Mouse (Mus musculus): ENCODE measurements around the gene Ift27. TPM values are rescaled to one million over a fixed set of nuclear protein-coding genes. Genes with fewer than 3 reads are reported as not detected.

The Ift27 gene
- polyA plus RNA-seq, 1 experiment from 2014 or later, result 105 TPM

DNA sequence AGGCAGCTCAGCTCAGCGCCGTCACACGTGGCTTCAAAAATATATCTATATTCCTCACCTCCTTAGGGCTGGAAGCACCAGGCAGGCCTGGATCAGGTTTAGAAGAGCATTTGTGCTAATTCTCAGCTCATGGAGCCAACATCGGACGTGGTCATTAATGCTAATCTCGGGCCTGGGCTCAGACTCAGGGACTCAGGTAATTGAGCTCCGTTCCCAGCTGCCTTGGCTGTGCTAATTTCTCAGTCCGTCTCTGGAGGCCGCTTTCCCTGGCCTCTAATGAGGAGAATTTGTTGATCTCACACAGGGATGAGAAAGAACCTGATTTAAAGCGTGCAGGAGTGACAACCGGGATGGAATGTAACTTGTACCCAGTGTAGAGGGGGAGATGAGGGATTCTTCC, 9.4 kb downstream of the Ift27 start:
- Histone ChIP-seq H3K9ac (ENCODE audit: low read depth, low read length) (no peak overlapping the region), H3K36me3 (ENCODE audit: control insufficient read depth, insufficient read depth, low read length) (peaks cover 15% of the 10 kb centered on the region; the same call in 1 of the 2 replicates), H3K4me2 (replicated peaks; ENCODE audit: low read depth, low read length) (no peak overlapping the region), H3K4me3 (ENCODE audit: low read length) (no peak overlapping the region), H3K27ac (ENCODE audit: low read depth, low read length) (no peak overlapping the region), H3K9me3 (ENCODE audit: control insufficient read depth, low read length) (no peaks in the 10 kb centered on the region), H3K27me3 (ENCODE audit: control insufficient read depth, insufficient read depth, low read length) (no peaks in the 10 kb centered on the region), H3K4me1 (ENCODE audit: control insufficient read depth, insufficient read depth, low read length) (no peaks in the 10 kb centered on the region)
- ATAC-seq (ENCODE audit: low FRiP score, low TSS enrichment), result no peak
- WGBS, result 89% methylated on average over 11 of the region's 11 CpGs

GRCm38 (mm10) chr15:78161946-78162345, 12.0 kb downstream of the Ift27 start:
- H3K4me3 ChIP-seq (ENCODE audit: low read length), result no peak overlapping the region
- H3K4me2 ChIP-seq (replicated peaks; ENCODE audit: low read depth, low read length), result no peak overlapping the region
- no peak overlapping the region for H3K27ac ChIP-seq (ENCODE audit: low read depth, low read length)
- 59% methylated on average over 9 of the region's 9 CpGs for WGBS
- H3K27me3 ChIP-seq (ENCODE audit: control insufficient read depth, insufficient read depth, low read length), result no peaks in the 10 kb centered on the region
- no peak for ATAC-seq (ENCODE audit: low FRiP score, low TSS enrichment)
- H3K36me3 ChIP-seq (ENCODE audit: control insufficient read depth, insufficient read depth, low read length), result peaks cover 15% of the 10 kb centered on the region; the same call in 1 of the 2 replicates
- H3K4me1 ChIP-seq (ENCODE audit: control insufficient read depth, insufficient read depth, low read length), result no peaks in the 10 kb centered on the region
- no peaks in the 10 kb centered on the region for H3K9me3 ChIP-seq (ENCODE audit: control insufficient read depth, low read length)
- no peak overlapping the region for H3K9ac ChIP-seq (ENCODE audit: low read depth, low read length)

DNA sequence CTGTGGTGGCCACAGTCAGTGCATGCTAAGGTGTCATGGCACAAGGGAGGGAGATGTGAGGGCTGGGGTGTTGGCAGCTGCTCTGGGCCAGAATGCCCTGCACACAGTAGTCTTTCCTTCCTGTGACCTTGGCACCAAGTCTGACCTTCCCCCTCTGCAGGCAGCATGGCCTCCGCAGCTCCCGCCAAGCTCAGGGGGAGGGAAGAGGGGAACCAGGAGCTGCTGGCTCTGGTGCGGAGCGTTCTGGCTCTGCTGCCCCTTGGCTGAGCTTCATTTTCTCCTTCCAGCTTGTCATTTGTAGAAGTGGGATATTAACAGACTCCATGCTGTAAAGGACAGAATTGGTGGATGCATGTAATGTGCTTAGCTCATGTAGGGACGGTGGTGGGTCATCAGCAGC, 15.6 kb downstream of the Ift27 start:
- no peak for ATAC-seq (ENCODE audit: low FRiP score, low TSS enrichment)
- no peak overlapping the region for H3K4me2 ChIP-seq (replicated peaks; ENCODE audit: low read depth, low read length)
- H3K27ac ChIP-seq (ENCODE audit: low read depth, low read length), result no peak overlapping the region
- H3K27me3 ChIP-seq (ENCODE audit: control insufficient read depth, insufficient read depth, low read length), result no peaks in the 10 kb centered on the region
- H3K36me3 ChIP-seq (ENCODE audit: control insufficient read depth, insufficient read depth, low read length), result peaks cover 2% of the 10 kb centered on the region; the same call in 1 of the 2 replicates
- no peak overlapping the region for H3K4me3 ChIP-seq (ENCODE audit: low read length)
- H3K4me1 ChIP-seq (ENCODE audit: control insufficient read depth, insufficient read depth, low read length), result no peaks in the 10 kb centered on the region
- H3K9me3 ChIP-seq (ENCODE audit: control insufficient read depth, low read length), result no peaks in the 10 kb centered on the region
- H3K9ac ChIP-seq (ENCODE audit: low read depth, low read length), result no peak overlapping the region
- WGBS, result 65% methylated on average over 4 of the region's 5 CpGs

- H3K4me2 ChIP-seq (replicated peaks; ENCODE audit: low read depth, low read length), result no peak overlapping the region
- H3K27me3 ChIP-seq (ENCODE audit: control insufficient read depth, insufficient read depth, low read length), result no peaks in the 10 kb centered on the region
- no peak overlapping the region for H3K4me3 ChIP-seq (ENCODE audit: low read length)
- no peak overlapping the region for H3K27ac ChIP-seq (ENCODE audit: low read depth, low read length)
- H3K36me3 ChIP-seq (ENCODE audit: control insufficient read depth, insufficient read depth, low read length), result no peaks in the 10 kb centered on the region
- H3K9me3 ChIP-seq (ENCODE audit: control insufficient read depth, low read length), result no peaks in the 10 kb centered on the region
- no peaks in the 10 kb centered on the region for H3K4me1 ChIP-seq (ENCODE audit: control insufficient read depth, insufficient read depth, low read length)
- no peak overlapping the region for H3K9ac ChIP-seq (ENCODE audit: low read depth, low read length)
- ATAC-seq (ENCODE audit: low FRiP score, low TSS enrichment), result no peak
- WGBS, result 74% methylated on average over 4 of the region's 4 CpGs
Observed at GRCm38 (mm10) chr15:78157824-78158223, 16.1 kb downstream of the Ift27 start.

- no peaks in the 10 kb centered on the region for H3K36me3 ChIP-seq (ENCODE audit: control insufficient read depth, insufficient read depth, low read length)
- H3K4me3 ChIP-seq (ENCODE audit: low read length), result no peak overlapping the region
- H3K9ac ChIP-seq (ENCODE audit: low read depth, low read length), result no peak overlapping the region
- H3K4me1 ChIP-seq (ENCODE audit: control insufficient read depth, insufficient read depth, low read length), result no peaks in the 10 kb centered on the region
- no peak for ATAC-seq (ENCODE audit: low FRiP score, low TSS enrichment)
- H3K27me3 ChIP-seq (ENCODE audit: control insufficient read depth, insufficient read depth, low read length), result no peaks in the 10 kb centered on the region
- no peak overlapping the region for H3K27ac ChIP-seq (ENCODE audit: low read depth, low read length)
- no peaks in the 10 kb centered on the region for H3K9me3 ChIP-seq (ENCODE audit: control insufficient read depth, low read length)
- 87% methylated on average over 8 of the region's 8 CpGs for WGBS
- no peak overlapping the region for H3K4me2 ChIP-seq (replicated peaks; ENCODE audit: low read depth, low read length)
Observed at GRCm38 (mm10) chr15:78157330-78157729, 16.6 kb downstream of the Ift27 start.

DNA sequence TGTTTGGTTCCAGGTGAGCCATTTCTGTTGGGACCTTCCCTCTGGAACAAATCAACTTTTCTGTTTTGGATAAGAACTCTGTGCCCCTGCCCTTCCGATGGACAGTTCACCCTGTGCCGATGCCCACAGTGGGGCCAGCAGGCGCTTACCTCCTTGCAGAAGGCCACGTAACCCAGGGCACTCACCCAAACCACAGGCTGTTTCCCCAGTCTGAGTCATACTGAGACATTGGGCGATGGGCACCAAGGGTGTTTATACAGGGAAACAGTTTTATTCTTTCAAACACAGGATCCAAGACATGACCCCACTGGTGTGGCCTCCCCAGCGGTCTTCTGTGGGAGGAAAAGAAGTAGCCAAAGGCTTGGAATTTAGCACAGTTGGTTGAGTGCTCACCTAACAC, 18.5 kb downstream of the Ift27 start:
- WGBS, result 88% methylated on average over 6 of the region's 6 CpGs
- no peaks in the 10 kb centered on the region for H3K36me3 ChIP-seq (ENCODE audit: control insufficient read depth, insufficient read depth, low read length)
- no peaks in the 10 kb centered on the region for H3K27me3 ChIP-seq (ENCODE audit: control insufficient read depth, insufficient read depth, low read length)
- H3K4me3 ChIP-seq (ENCODE audit: low read length), result no peak overlapping the region
- no peak overlapping the region for H3K4me2 ChIP-seq (replicated peaks; ENCODE audit: low read depth, low read length)
- H3K27ac ChIP-seq (ENCODE audit: low read depth, low read length), result no peak overlapping the region
- H3K9me3 ChIP-seq (ENCODE audit: control insufficient read depth, low read length), result no peaks in the 10 kb centered on the region
- H3K9ac ChIP-seq (ENCODE audit: low read depth, low read length), result no peak overlapping the region
- ATAC-seq (ENCODE audit: low FRiP score, low TSS enrichment), result no peak
- H3K4me1 ChIP-seq (ENCODE audit: control insufficient read depth, insufficient read depth, low read length), result no peaks in the 10 kb centered on the region

GRCm38 (mm10) chr15:78153045-78153775, 20.7 kb downstream of the Ift27 start:
- Histone ChIP-seq H3K4me1 (ENCODE audit: control insufficient read depth, insufficient read depth, low read length) (no peaks in the 10 kb centered on the region), H3K9ac (ENCODE audit: low read depth, low read length) (no peak overlapping the region)
- 58% methylated on average over 11 of the region's 11 CpGs for WGBS

DNA sequence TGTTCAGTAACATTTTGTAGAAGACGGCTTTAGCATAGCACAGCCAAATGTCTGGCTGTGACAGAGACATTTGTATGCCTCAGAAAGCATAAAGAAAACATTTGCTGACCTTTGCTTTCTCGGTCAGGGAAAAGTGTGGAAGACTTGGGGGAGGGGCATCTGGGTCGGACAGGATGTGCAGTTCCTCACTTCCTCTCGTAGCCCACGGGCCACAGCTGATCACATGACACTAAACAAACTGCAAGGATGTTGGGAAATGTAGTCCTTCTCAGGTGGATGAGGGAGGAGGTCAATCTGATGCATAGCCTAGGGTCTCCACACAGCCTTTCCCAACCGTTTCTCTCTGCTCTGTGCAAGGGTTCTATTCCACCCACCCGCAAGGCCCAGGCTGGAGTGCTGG, 25.3 kb downstream of the Ift27 start:
- ATAC-seq (ENCODE audit: low FRiP score, low TSS enrichment), result no peak
- Histone ChIP-seq H3K9me3 (ENCODE audit: control insufficient read depth, low read length) (no peaks in the 10 kb centered on the region), H3K4me3 (ENCODE audit: low read length) (no peak overlapping the region), H3K36me3 (ENCODE audit: control insufficient read depth, insufficient read depth, low read length) (no peaks in the 10 kb centered on the region), H3K9ac (ENCODE audit: low read depth, low read length) (no peak overlapping the region), H3K4me2 (replicated peaks; ENCODE audit: low read depth, low read length) (no peak overlapping the region), H3K4me1 (ENCODE audit: control insufficient read depth, insufficient read depth, low read length) (no peaks in the 10 kb centered on the region), H3K27ac (ENCODE audit: low read depth, low read length) (no peak overlapping the region), H3K27me3 (ENCODE audit: control insufficient read depth, insufficient read depth, low read length) (no peaks in the 10 kb centered on the region)
- 69% methylated on average over 7 of the region's 7 CpGs for WGBS

More at GRCm38 (mm10) chr15:78153045-78153775, 20.7 kb downstream of the Ift27 start:
- Histone ChIP-seq H3K36me3 (ENCODE audit: control insufficient read depth, insufficient read depth, low read length) (no peaks in the 10 kb centered on the region), H3K27ac (ENCODE audit: low read depth, low read length) (no peak overlapping the region), H3K27me3 (ENCODE audit: control insufficient read depth, insufficient read depth, low read length) (no peaks in the 10 kb centered on the region), H3K9me3 (ENCODE audit: control insufficient read depth, low read length) (no peaks in the 10 kb centered on the region), H3K4me3 (ENCODE audit: low read length) (no peak overlapping the region), H3K4me2 (replicated peaks; ENCODE audit: low read depth, low read length) (no peak overlapping the region)
- no peak for ATAC-seq (ENCODE audit: low FRiP score, low TSS enrichment)

DNA sequence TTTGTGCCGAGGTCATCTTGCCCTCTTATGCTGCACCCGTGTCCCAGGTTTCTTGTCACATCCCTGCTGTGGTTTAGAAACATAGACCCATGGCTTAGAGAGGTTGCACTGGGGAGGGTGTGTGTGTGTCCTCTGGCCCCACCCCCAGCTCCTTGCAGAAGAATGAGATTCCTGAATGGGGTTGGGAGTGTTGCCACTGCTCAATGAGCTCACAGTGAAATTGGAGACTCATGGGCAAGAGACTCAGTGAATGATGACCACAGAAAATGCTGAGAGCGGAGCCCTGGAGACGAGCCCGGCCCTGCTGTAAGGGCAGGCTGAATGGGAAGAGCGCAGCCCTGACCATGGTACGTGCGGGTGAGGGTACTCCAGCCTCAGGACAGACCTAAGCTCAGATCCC, 33.7 kb downstream of the Ift27 start:
- WGBS, result 60% methylated on average over 8 of the region's 8 CpGs
- ATAC-seq (ENCODE audit: low FRiP score, low TSS enrichment), result no peak
- Histone ChIP-seq H3K27me3 (ENCODE audit: control insufficient read depth, insufficient read depth, low read length) (no peaks in the 10 kb centered on the region), H3K27ac (ENCODE audit: low read depth, low read length) (no peak overlapping the region), H3K9ac (ENCODE audit: low read depth, low read length) (no peak overlapping the region), H3K9me3 (ENCODE audit: control insufficient read depth, low read length) (no peaks in the 10 kb centered on the region), H3K4me2 (replicated peaks; ENCODE audit: low read depth, low read length) (no peak overlapping the region), H3K4me1 (ENCODE audit: control insufficient read depth, insufficient read depth, low read length) (no peaks in the 10 kb centered on the region), H3K36me3 (ENCODE audit: control insufficient read depth, insufficient read depth, low read length) (no peaks in the 10 kb centered on the region), H3K4me3 (ENCODE audit: low read length) (no peak overlapping the region)
